Mouse (Mus musculus): ENCODE data around the gene Pkp1.

GRCm38 (mm10) chr1:135933704-135934293 lies 14.8 kb upstream of the Pkp1 start:
- TF ChIP-seq GATA1 (IDR thresholded peaks at IDR 0.05; ENCODE audit: low read length): no peak
- no peak for TF ChIP-seq TAL1 (IDR thresholded peaks at IDR 0.05; ENCODE audit: low read length)
